Mouse (Mus musculus) liver, adult 2 months (tissue): Measurements from ENCODE around the gene Cpsf6.

ENCODE experiments used
- CTCF ChIP-seq: fragments of 200-500 bp; IDR thresholded peaks from 2 replicates; pipeline ENCODE4 v1.5.1; 2011; ENCODE audit warnings: low read depth, low read length, control low read depth
- POLR2A ChIP-seq: fragments of 200-500 bp; IDR thresholded peaks from 2 replicates; pipeline ENCODE4 v1.6.1; 2011; ENCODE audit warnings: low read length, control low read depth; ENCODE audit not compliant: insufficient read depth; ENCODE audit errors: extremely low read depth

- TF ChIP-seq CTCF: no peak
- TF ChIP-seq POLR2A: no peak
Observed at GRCm38 (mm10) chr10:117389371-117389740, 9.5 kb upstream of the Cpsf6 start.
